Mouse (Mus musculus) ES-Bruce4 (cell line): ENCODE measurements around the gene Gm28230.

Source experiments
- CTCF ChIP-seq: IDR thresholded peaks from one replicate; pipeline ENCODE4 v1.8.1; 2011; ENCODE audit warnings: low read depth, low read length
- EP300 ChIP-seq: IDR thresholded peaks from 2 replicates; pipeline ENCODE4 v1.6.1; 2011; ENCODE audit warnings: low read depth, low read length; ENCODE audit not compliant: insufficient read depth
- POLR2A ChIP-seq: IDR thresholded peaks from one replicate; pipeline ENCODE4 v1.8.1; 2011; ENCODE audit warnings: low read length; ENCODE audit not compliant: insufficient read depth

- TF ChIP-seq POLR2A = no peak
- no peak for TF ChIP-seq EP300
- TF ChIP-seq CTCF = no peak
Observed at GRCm38 (mm10) chr2:74752431-74753174, 26.1 kb downstream of the Gm28230 start.
